Mouse (Mus musculus) forebrain, embryonic 11.5 days (tissue): ENCODE measurements around the gene Sfxn4. TPM values are rescaled to one million over a fixed set of nuclear protein-coding genes. Genes with fewer than 3 reads are reported as not detected.
A peak's percentile ranks its signal among the peaks of the same experiment; 100 is the strongest.

Source experiments
- ATAC-seq: fragments of 200-750 bp; cut with Nextera tagmentation; replicated peaks from 2 replicates; pipeline ENCODE4 v1.8.0; 2017; ENCODE audit warnings: moderate TSS enrichment; ENCODE audit not compliant: low FRiP score
- DNase-seq: peaks from one replicate; pipeline ENCODE4 v3.0.0-alpha.2; 2017; ENCODE audit warnings: low spot score
- H3K27ac ChIP-seq: fragments of 300-500 bp; sonication (generic); 2 replicates; pipeline ENCODE4 v1.5.1; 2014; ENCODE audit warnings: low read depth, low read length
- H3K27me3 ChIP-seq: fragments of 300-500 bp; sonication (generic); 2 replicates; pipeline ENCODE4 v1.6.1; 2014; ENCODE audit warnings: mild to moderate bottlenecking, low read length, mixed read lengths; ENCODE audit not compliant: control insufficient read depth, insufficient read depth
- H3K36me3 ChIP-seq: fragments of 300-500 bp; sonication (generic); 2 replicates; pipeline ENCODE4 v1.6.1; 2014; ENCODE audit warnings: mild to moderate bottlenecking, low read length, moderate library complexity, mixed read lengths; ENCODE audit not compliant: control insufficient read depth, insufficient read depth
- H3K4me1 ChIP-seq: fragments of 300-500 bp; sonication (generic); replicated peaks from 2 replicates; pipeline ENCODE4 v1.6.1; 2014; ENCODE audit warnings: low read length, mixed read lengths; ENCODE audit not compliant: control insufficient read depth, insufficient read depth
- H3K4me2 ChIP-seq: fragments of 300-500 bp; sonication (generic); 2 replicates; pipeline ENCODE4 v1.6.1; 2014; ENCODE audit warnings: low read depth, mild to moderate bottlenecking, low read length, moderate library complexity, mixed read lengths; ENCODE audit not compliant: severe bottlenecking
- H3K4me3 ChIP-seq: fragments of 300-500 bp; sonication (generic); 2 replicates; pipeline ENCODE4 v1.5.1; 2014; ENCODE audit warnings: low read depth, low read length
- H3K9ac ChIP-seq: fragments of 300-500 bp; sonication (generic); 2 replicates; pipeline ENCODE4 v1.6.1; 2014; ENCODE audit warnings: low read length
- H3K9me3 ChIP-seq: fragments of 300-500 bp; sonication (generic); 2 replicates; pipeline ENCODE4 v1.6.1; 2016; ENCODE audit warnings: low read length, mixed read lengths; ENCODE audit not compliant: control insufficient read depth
- WGBS: fragments of 180-500 bp; shearing (Covaris S2); extraction: QIAGEN DNeasy Blood & Tissue Kit; methylation state at CpG from one replicate; pipeline ENCODE4 v1.1.7; 2014; 5-methylcytosine and 5-hydroxymethylcytosine counted together
- polyA plus RNA-seq: library from polyadenylated mRNA; unstranded; fragments of >200 nt; fragmentation: Nextera tagmentation; extraction: Ambion mirVana; gene quantifications from 2 replicates; pipeline ENCODE4 v1.2.1, GENCODE M21; 2014

Sfxn4 gene
- polyA plus RNA-seq, 1 experiment from 2014 or later, result 13.4 TPM

- Histone ChIP-seq H3K9me3 (no peaks in the 10 kb centered on the region), H3K9ac (peak overlapping the region; percentile 95), H3K4me2 (peak overlapping the region; percentile 84), H3K36me3 (no peaks in the 10 kb centered on the region), H3K27ac (peak overlapping the region; percentile 74), H3K4me1 (peaks cover 3% of the 10 kb centered on the region; the same call in 1 of the 2 replicates), H3K27me3 (no peaks in the 10 kb centered on the region), H3K4me3 (peak overlapping the region; percentile 75)
- DNase-seq (peak; percentile 85), ATAC-seq (peak; percentile 53)
- WGBS, result under 1% methylated on average over 39 of the region's 41 CpGs
These were observed 29.3 kb upstream of the Sfxn4 start for GRCm38 (mm10) chr19:60890391-60891122.

- under 1% methylated on average over 55 of the region's 55 CpGs for WGBS
- ATAC-seq, result peak; percentile 98
- Histone ChIP-seq H3K4me2 (peak within 1 kb of the TSS; percentile 84), H3K4me3 (peak within 1 kb of the TSS; percentile 75), H3K9ac (peak within 1 kb of the TSS; percentile 95), H3K9me3 (no peaks in the 10 kb centered on the region), H3K27ac (peak within 1 kb of the TSS; percentile 95), H3K36me3 (no peaks in the 10 kb centered on the region), H3K27me3 (no peaks in the 10 kb centered on the region), H3K4me1 (peaks cover 3% of the 10 kb centered on the region; the same call in 1 of the 2 replicates)
- peak; percentile 96 for DNase-seq
These were observed 28.5 kb upstream of the Sfxn4 start, which contains the start of gene Grk5 for GRCm38 (mm10) chr19:60889714-60890315. Gene Grk5, plus strand, starts transcription at chr19:60889749.

- peak overlapping the region; percentile 75 for H3K4me3 ChIP-seq
- H3K9ac ChIP-seq, result peak overlapping the region; percentile 95
- 3% methylated on average over 17 of the region's 17 CpGs for whole genome bisulfite sequencing
- H3K27ac ChIP-seq, result peak overlapping the region; percentile 95
- no peaks in the 10 kb centered on the region for H3K9me3 ChIP-seq
- no peaks in the 10 kb centered on the region for H3K27me3 ChIP-seq
- no peaks in the 10 kb centered on the region for H3K36me3 ChIP-seq
- DNase-seq (peak; percentile 71), ATAC-seq (peak; percentile 18)
- H3K4me1 ChIP-seq, result peaks cover 3% of the 10 kb centered on the region; the same call in 1 of the 2 replicates
- peak overlapping the region; percentile 65 for H3K4me2 ChIP-seq
These were observed 27.9 kb upstream of the Sfxn4 start for GRCm38 (mm10) chr19:60889101-60889713.

GRCm38 (mm10) chr19:60887637-60888036 is 26.4 kb upstream of the Sfxn4 start:
- ATAC-seq (no peak), DNase-seq (no peak)
- Histone ChIP-seq H3K27me3 (no peaks in the 10 kb centered on the region), H3K4me1 (peaks cover 3% of the 10 kb centered on the region; the same call in 1 of the 2 replicates), H3K9me3 (no peaks in the 10 kb centered on the region), H3K9ac (no peak overlapping the region), H3K4me2 (no peak overlapping the region), H3K27ac (no peak overlapping the region), H3K36me3 (no peaks in the 10 kb centered on the region), H3K4me3 (no peak overlapping the region)
- WGBS, result 80% methylated on average over 2 of the region's 2 CpGs

- H3K4me2 ChIP-seq, result no peak overlapping the region
- no peak overlapping the region for H3K4me3 ChIP-seq
- H3K36me3 ChIP-seq, result no peaks in the 10 kb centered on the region
- H3K9me3 ChIP-seq, result no peaks in the 10 kb centered on the region
- H3K4me1 ChIP-seq, result no peaks in the 10 kb centered on the region
- no peak overlapping the region for H3K27ac ChIP-seq
- WGBS, result 11% methylated on average over 3 of the region's 3 CpGs
- DNase-seq (no peak), ATAC-seq (no peak)
- no peaks in the 10 kb centered on the region for H3K27me3 ChIP-seq
- no peak overlapping the region for H3K9ac ChIP-seq
These were observed 21.9 kb upstream of the Sfxn4 start for GRCm38 (mm10) chr19:60883129-60883528.

GRCm38 (mm10) chr19:60874064-60874694 is 12.9 kb upstream of the Sfxn4 start, which contains the start of gene Prdx3:
Gene Prdx3, minus strand, starts transcription at chr19:60874556.
- Histone ChIP-seq H3K9me3 (no peaks in the 10 kb centered on the region), H3K27ac (no peak within 1 kb of the TSS), H3K27me3 (no peaks in the 10 kb centered on the region), H3K4me1 (peaks cover 5% of the 10 kb centered on the region; the same call in 1 of the 2 replicates), H3K4me2 (peak within 1 kb of the TSS; percentile 50), H3K36me3 (no peaks in the 10 kb centered on the region; the same call in 1 of the 2 replicates), H3K9ac (peak within 1 kb of the TSS; percentile 65), H3K4me3 (peak within 1 kb of the TSS; percentile 60)
- under 1% methylated on average over 28 of the region's 28 CpGs for WGBS
- ATAC-seq (peak; percentile 99), DNase-seq (peak; percentile 96)

- no peak overlapping the region for H3K27ac ChIP-seq
- no peaks in the 10 kb centered on the region for H3K27me3 ChIP-seq
- H3K36me3 ChIP-seq, result no peaks in the 10 kb centered on the region; the same call in 1 of the 2 replicates
- ATAC-seq (no peak), DNase-seq (no peak)
- H3K4me2 ChIP-seq, result peak overlapping the region; percentile 50
- no peaks in the 10 kb centered on the region for H3K9me3 ChIP-seq
- H3K9ac ChIP-seq, result peak overlapping the region; percentile 65; the same call in 1 of the 2 replicates
- peaks cover 5% of the 10 kb centered on the region; the same call in 1 of the 2 replicates for H3K4me1 ChIP-seq
- WGBS, result 54% methylated on average over 4 of the region's 4 CpGs
- H3K4me3 ChIP-seq, result peak overlapping the region; percentile 60
These were observed 12.2 kb upstream of the Sfxn4 start for GRCm38 (mm10) chr19:60873501-60873900.

- ATAC-seq (no peak), DNase-seq (no peak)
- Histone ChIP-seq H3K27ac (no peak overlapping the region), H3K27me3 (no peaks in the 10 kb centered on the region), H3K4me1 (peaks cover 5% of the 10 kb centered on the region; the same call in 1 of the 2 replicates), H3K9ac (no peak overlapping the region), H3K4me3 (no peak overlapping the region), H3K36me3 (no peaks in the 10 kb centered on the region; the same call in 1 of the 2 replicates), H3K4me2 (no peak overlapping the region), H3K9me3 (no peaks in the 10 kb centered on the region)
- WGBS, result 51% methylated on average over 1 of the region's 1 CpGs
These were observed 11.0 kb upstream of the Sfxn4 start for GRCm38 (mm10) chr19:60872272-60872671.
